Comparison of ENCODE assay signal across 16 mouse cellular contexts in genomic region chr1:88798874-88799273, GRCm38 (mm10).
"Had no signal": no experiment of that assay in that cellular context is flagged by ENCODE, and none has a peak within 500 bp of the region (broad histone marks: within the 10 kb centered on the region; RNA-seq: fewer than 3 reads in every experiment).

No protein-coding gene starts in this region.

- H3K4me1 ChIP-seq: liver, embryonic 12.5 days; megakaryocyte, embryonic 14.5 days had no signal

- H3K36me3 ChIP-seq: kidney, embryonic 15.5 days; limb, embryonic 10.5 days; liver, embryonic 12.5 days; neural tube, embryonic 12.5 days had no signal

- H3K27me3 ChIP-seq: kidney, embryonic 15.5 days; liver, embryonic 12.5 days; megakaryocyte, embryonic 14.5 days; neural tube, embryonic 12.5 days had no signal

- H3K9ac ChIP-seq: kidney, embryonic 15.5 days; liver, embryonic 12.5 days; lung, embryonic 14.5 days; neural tube, embryonic 12.5 days had no signal

- H3K27ac ChIP-seq: kidney, embryonic 15.5 days; left cerebral cortex, adult 2 months; liver, embryonic 12.5 days; macrophage; neural tube, embryonic 12.5 days had no signal

- H3K9me3 ChIP-seq: kidney, embryonic 15.5 days; limb, embryonic 10.5 days; liver, embryonic 12.5 days had no signal

- ATAC-seq: liver, embryonic 12.5 days had no signal

- DNase-seq: kidney, adult 2 months; kidney, postnatal 25 days; lung, embryonic 14.5 days; lung, postnatal 10 days; retina, postnatal 1 day; right cerebral cortex, postnatal 4 days; spleen, adult 18-20 months; thymus, adult 18-20 months; thymus, postnatal 14 days had no signal

- H3K4me3 ChIP-seq: kidney, embryonic 15.5 days; left cerebral cortex, adult 2 months; limb, embryonic 10.5 days; liver, embryonic 12.5 days; megakaryocyte, embryonic 14.5 days; neural tube, embryonic 12.5 days had no signal

- H3K4me2 ChIP-seq: kidney, embryonic 15.5 days; liver, embryonic 12.5 days; lung, embryonic 14.5 days; neural tube, embryonic 12.5 days had no signal
